In the genomic region with DNA sequence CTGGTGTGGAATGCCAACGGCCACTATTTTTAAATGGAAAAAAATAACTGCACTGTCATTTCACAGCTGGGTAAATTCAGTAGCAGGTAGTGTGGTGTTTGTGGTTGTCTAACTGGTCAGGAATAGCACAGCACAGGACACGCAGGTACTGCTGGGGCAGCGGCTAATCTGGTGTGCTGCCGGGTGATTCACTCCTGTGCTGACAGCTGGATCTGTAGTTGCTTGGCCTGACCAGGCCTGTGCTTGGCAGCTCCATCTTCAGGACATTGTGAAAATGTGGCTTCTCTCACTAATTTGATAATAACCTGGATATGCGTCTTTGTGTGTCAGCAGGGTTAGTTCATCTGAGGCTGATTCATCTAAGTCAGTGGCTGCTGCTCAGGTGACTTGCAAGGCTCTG, we compare ENCODE assay signal across 24 mouse cellular contexts.
DNase-seq lines count a peak whose midpoint lies in the region; ATAC-seq lines count a peak whose summit lies in the region.
"Had no signal": no experiment of that assay in that cellular context is flagged by ENCODE, and none has a peak within 500 bp of the region (broad histone marks: within the 10 kb centered on the region; RNA-seq: fewer than 3 reads in every experiment).

No protein-coding gene starts in this region.

- ATAC-seq in heart, embryonic 15.5 days (replicated peaks; ENCODE audit: insufficient number of reproducible peaks, insufficient read depth, low FRiP score, low read depth) = peak; percentile 56; the same call in 1 of the 2 replicates
- ATAC-seq: forebrain, embryonic 14.5 days; hindbrain, embryonic 16.5 days; intestine, embryonic 16.5 days had no signal

- no peaks in the 10 kb centered on the region for H3K9me3 ChIP-seq in heart, embryonic 10.5 days
- H3K9me3 ChIP-seq in heart, embryonic 15.5 days (replicated peaks) = no peaks in the 10 kb centered on the region
- H3K9me3 ChIP-seq: embryonic facial prominence, embryonic 13.5 days; midbrain, embryonic 10.5 days; neural tube, embryonic 12.5 days had no signal

- no peak overlapping the region for H3K4me2 ChIP-seq in heart, embryonic 15.5 days
- H3K4me2 ChIP-seq: embryonic facial prominence, embryonic 13.5 days; neural tube, embryonic 12.5 days had no signal

- H3K36me3 ChIP-seq in heart, embryonic 10.5 days = peaks cover 92% of the 10 kb centered on the region
- H3K36me3 ChIP-seq in heart, embryonic 15.5 days = peaks cover 55% of the 10 kb centered on the region
- H3K36me3 ChIP-seq: neural tube, embryonic 12.5 days had no signal

- H3K27me3 ChIP-seq in heart, embryonic 10.5 days (ENCODE audit: insufficient read depth, poor library complexity, severe bottlenecking) = no peaks in the 10 kb centered on the region
- H3K27me3 ChIP-seq in heart, embryonic 15.5 days = no peaks in the 10 kb centered on the region
- H3K27me3 ChIP-seq: embryonic facial prominence, embryonic 13.5 days; neural tube, embryonic 12.5 days had no signal

- no peak for DNase-seq in heart, embryonic 10.5 days (ENCODE audit: low spot score)
- DNase-seq in heart, adult 9 months (ENCODE audit: low spot score in 2 of 2) = no peak
- DNase-seq in NIH3T3 (ENCODE audit: low read depth) = peak; percentile 67
- peak; percentile 11 for DNase-seq in skeletal muscle tissue, adult 2 months (ENCODE audit: low read depth, low spot score)
- no peak for DNase-seq in thymus, postnatal 0 days (ENCODE audit: low spot score)
- DNase-seq in natural killer cell, adult 2 months (ENCODE audit: low spot score in 2 of 2) = no peak
- DNase-seq: adrenal gland, postnatal 10 days; B cell, adult 2 months; cerebellum, adult 2 months; cerebellum, postnatal 25 days; gastrocnemius, postnatal 10 days; kidney, postnatal 25 days; lung, postnatal 4 days; retina, postnatal 1 day; right cerebral cortex, postnatal 25 days; thymus, postnatal 36 days had no signal

- peaks cover 26% of the 10 kb centered on the region for H3K4me1 ChIP-seq in heart, embryonic 10.5 days
- H3K4me1 ChIP-seq in heart, embryonic 15.5 days (replicated peaks) = peaks cover 37% of the 10 kb centered on the region
- H3K4me1 ChIP-seq: embryonic facial prominence, embryonic 13.5 days; midbrain, embryonic 10.5 days; neural tube, embryonic 12.5 days had no signal

- no peak overlapping the region for H3K9ac ChIP-seq in heart, embryonic 15.5 days
- H3K9ac ChIP-seq: embryonic facial prominence, embryonic 13.5 days; neural tube, embryonic 12.5 days had no signal

- H3K27ac ChIP-seq in heart, embryonic 10.5 days = peak overlapping the region; percentile 53; the same call in 1 of the 2 replicates
- H3K27ac ChIP-seq in heart, embryonic 15.5 days = peak overlapping the region; percentile 78
- H3K27ac ChIP-seq: embryonic facial prominence, embryonic 13.5 days; layer of hippocampus, adult 2 months; midbrain, embryonic 10.5 days; neural tube, embryonic 12.5 days had no signal

- WGBS in heart, embryonic 10.5 days = 43% methylated on average over 5 of the region's 5 CpGs
- WGBS in heart, embryonic 15.5 days = 48% methylated on average over 5 of the region's 5 CpGs

- H3K4me3 ChIP-seq in heart, embryonic 10.5 days = no peak overlapping the region
- no peak overlapping the region for H3K4me3 ChIP-seq in heart, embryonic 15.5 days
- H3K4me3 ChIP-seq: embryonic facial prominence, embryonic 13.5 days; layer of hippocampus, adult 2 months; midbrain, embryonic 10.5 days; neural tube, embryonic 12.5 days had no signal

Comparison
In these comparisons a context has a peak if more than half of its experiments do, and no peak if none do; other contexts are left out.
1. DNase-seq: peak in NIH3T3 (single experiment) and skeletal muscle tissue, adult 2 months (single experiment); none in heart, embryonic 10.5 days (single experiment), heart, adult 9 months (0 of 2), thymus, postnatal 0 days (single experiment) and natural killer cell, adult 2 months (0 of 2).